Mouse (Mus musculus) G1E (cell line): ENCODE data around the gene Plaur. TPM values are rescaled to one million over a fixed set of nuclear protein-coding genes. Genes with fewer than 3 reads are reported as not detected.

Experiments used
- ATAC-seq: 2 replicates; pipeline ENCODE4 v1.8.0; 2016; ENCODE audit warnings: mild to moderate bottlenecking; ENCODE audit not compliant: insufficient number of reproducible peaks, poor library complexity, low FRiP score, severe bottlenecking; ENCODE audit errors: extremely low read depth
- DNase-seq: peaks from one replicate; pipeline ENCODE4 v3.0.0; 2012; ENCODE audit warnings: low spot score
- H3K27me3 ChIP-seq: 2 replicates; pipeline ENCODE4 v1.6.1; 2012; ENCODE audit warnings: mild to moderate bottlenecking, low read length, inconsistent platforms; ENCODE audit not compliant: insufficient read depth
- H3K36me3 ChIP-seq: replicated peaks from 2 replicates; pipeline ENCODE3; 2012; ENCODE audit warnings: mild to moderate bottlenecking, inconsistent platforms
- H3K4me1 ChIP-seq: 2 replicates; pipeline ENCODE4 v1.6.1; 2012; ENCODE audit warnings: low read depth, low read length, inconsistent platforms, mixed read lengths; ENCODE audit not compliant: insufficient read depth
- H3K4me3 ChIP-seq: 2 replicates; pipeline ENCODE4 v1.5.1; 2012; ENCODE audit warnings: low read depth, mild to moderate bottlenecking, inconsistent platforms, low read length, moderate library complexity, mixed read lengths
- H3K9me3 ChIP-seq: replicated peaks from 2 replicates; pipeline ENCODE4 v1.6.1; 2012; ENCODE audit warnings: inconsistent platforms
- CTCF ChIP-seq: IDR thresholded peaks from 2 replicates; pipeline ENCODE4 v1.5.1; 2012; ENCODE audit warnings: low read depth, low read length, inconsistent platforms, mixed read lengths
- GATA1 ChIP-seq: IDR thresholded peaks from 2 replicates; pipeline ENCODE4 v1.6.1; 2012; ENCODE audit warnings: borderline replicate concordance, low read length, inconsistent platforms, mixed read lengths
- GATA2 ChIP-seq: IDR thresholded peaks from 2 replicates; pipeline ENCODE4 v1.6.1; 2012; ENCODE audit warnings: low read depth, low read length, inconsistent platforms, borderline replicate concordance
- POLR2AphosphoS5 ChIP-seq: IDR thresholded peaks from 2 replicates; pipeline ENCODE4 v1.6.1; 2012; ENCODE audit warnings: low read depth, low read length, inconsistent platforms; ENCODE audit not compliant: insufficient replicate concordance
- TAL1 ChIP-seq: conservative IDR thresholded peaks from 2 replicates; pipeline ENCODE4 v1.6.1; 2012; ENCODE audit warnings: low read depth, low read length, inconsistent platforms, mixed read lengths
- polyA plus RNA-seq: library from polyadenylated mRNA; stranded (reverse); fragments of >175 nt; gene quantifications from 2 replicates; pipeline ENCODE4 v1.2.3, GENCODE M21; 2012
- total RNA-seq, 2 experiments: library from RNA; stranded (forward) in 1 of 2; stranded (reverse) in 1 of 2; fragments of 200-1000 nt in 1 of 2; fragments of >200 nt in 1 of 2; fragmentation: Nextera tagmentation in 1 of 2; gene quantifications; 2 replicates each; pipeline ENCODE4 v1.2.3; 2014 to 2017

Plaur gene
- total and polyA plus RNA-seq, 3 experiments = 0.11 to 0.17 TPM; not detected in 1

DNA sequence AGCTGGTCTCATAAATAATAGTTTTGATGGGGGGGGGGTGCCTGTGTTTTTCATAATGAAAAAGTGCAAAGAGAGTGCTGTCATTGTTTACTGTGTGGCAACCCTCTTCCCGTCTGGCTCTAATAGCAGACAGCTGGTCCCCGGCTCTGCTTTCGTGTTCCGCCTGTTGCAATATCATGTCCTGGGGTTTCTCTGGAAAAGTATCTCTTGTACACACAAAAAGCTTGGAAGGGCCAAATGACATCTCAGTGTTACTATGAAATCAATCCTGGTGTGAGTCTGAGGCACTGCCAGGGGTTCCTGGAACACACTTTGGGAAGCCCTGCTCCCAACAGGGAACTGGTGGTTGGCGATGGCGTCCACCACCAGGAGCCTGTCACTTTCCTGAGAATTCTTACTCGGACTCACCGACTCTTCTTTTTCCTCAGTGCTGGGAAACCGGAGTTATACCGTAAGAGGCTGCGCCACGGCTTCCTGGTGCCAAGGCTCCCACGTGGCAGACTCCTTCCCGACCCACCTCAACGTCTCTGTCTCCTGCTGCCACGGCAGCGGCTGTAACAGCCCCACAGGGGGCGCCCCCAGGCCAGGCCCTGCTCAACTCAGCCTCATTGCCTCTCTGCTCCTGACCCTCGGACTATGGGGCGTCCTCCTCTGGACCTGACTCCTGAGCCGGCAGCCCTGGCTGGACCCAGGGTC, 12.7 kb downstream of the Plaur start:
- ATAC-seq (no peak), DNase-seq (no peak)
- TF ChIP-seq GATA1 = no peak
- TF ChIP-seq CTCF = no peak
- no peak for TF ChIP-seq TAL1
- no peak for TF ChIP-seq GATA2
- no peak for TF ChIP-seq POLR2AphosphoS5
- Histone ChIP-seq H3K9me3 (0 out of 2 replicates have a peak, but pooled peaks cover 2% of the 10 kb centered on the region), H3K4me1 (no peaks in the 10 kb centered on the region; the same call in 1 of the 2 replicates), H3K27me3 (peaks cover 10% of the 10 kb centered on the region), H3K36me3 (no peaks in the 10 kb centered on the region), H3K4me3 (no peak overlapping the region)

- no peaks in the 10 kb centered on the region for H3K36me3 ChIP-seq
- H3K27me3 ChIP-seq = peaks cover 24% of the 10 kb centered on the region
These were observed 14.1 kb downstream of the Plaur start for GRCm38 (mm10) chr7:24476338-24476737.

GRCm38 (mm10) chr7:24476856-24477255, 14.6 kb downstream of the Plaur start:
- H3K4me3 ChIP-seq = no peak overlapping the region

More at GRCm38 (mm10) chr7:24476338-24476737, 14.1 kb downstream of the Plaur start:
- DNase-seq (no peak), ATAC-seq (no peak)
- TF ChIP-seq TAL1 = no peak
- TF ChIP-seq GATA1 = no peak
- TF ChIP-seq CTCF = no peak
- no peak for TF ChIP-seq POLR2AphosphoS5
- TF ChIP-seq GATA2 = no peak
- peaks cover under 1% of the 10 kb centered on the region for H3K4me1 ChIP-seq
- H3K4me3 ChIP-seq = no peak overlapping the region
- H3K9me3 ChIP-seq = 0 out of 2 replicates have a peak, but pooled peaks cover 2% of the 10 kb centered on the region

DNA sequence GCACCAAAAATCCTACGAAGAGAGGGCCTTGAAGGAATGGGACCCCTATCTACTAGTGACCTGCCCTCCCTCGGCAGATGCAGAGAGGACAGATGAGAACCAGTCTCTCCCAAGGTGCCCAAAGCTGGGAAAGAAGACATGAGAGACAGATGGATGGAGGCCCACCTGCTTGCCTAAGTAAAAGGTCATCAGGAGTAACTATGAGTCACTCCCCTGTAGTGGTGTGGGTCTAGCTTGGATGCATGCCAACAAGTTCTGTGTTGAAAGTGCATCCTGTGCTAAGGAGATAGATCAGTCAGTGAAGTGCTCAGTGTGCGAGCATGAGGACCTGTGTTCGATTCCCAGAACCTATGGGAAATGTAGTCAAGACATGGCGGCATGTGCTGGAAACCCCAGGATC, 16.6 kb downstream of the Plaur start:
- Histone ChIP-seq H3K4me3 (no peak overlapping the region), H3K9me3 (0 out of 2 replicates have a peak, but pooled peaks cover 6% of the 10 kb centered on the region), H3K27me3 (peaks cover 47% of the 10 kb centered on the region), H3K4me1 (peaks cover 6% of the 10 kb centered on the region), H3K36me3 (no peaks in the 10 kb centered on the region)
- no peak for DNase-seq
- no peak for ATAC-seq
- TF ChIP-seq GATA2 = no peak
- TF ChIP-seq POLR2AphosphoS5 = no peak
- TF ChIP-seq GATA1 = no peak
- no peak for TF ChIP-seq CTCF
- TF ChIP-seq TAL1 = no peak

More at GRCm38 (mm10) chr7:24476856-24477255, 14.6 kb downstream of the Plaur start:
- DNase-seq (no peak), ATAC-seq (no peak)
- H3K9me3 ChIP-seq = 0 out of 2 replicates have a peak, but pooled peaks cover 6% of the 10 kb centered on the region
- H3K27me3 ChIP-seq = peaks cover 28% of the 10 kb centered on the region
- TF ChIP-seq CTCF = no peak
- H3K4me1 ChIP-seq = peaks cover 6% of the 10 kb centered on the region
- no peaks in the 10 kb centered on the region for H3K36me3 ChIP-seq

GRCm38 (mm10) chr7:24479685-24480084, 17.4 kb downstream of the Plaur start:
- H3K4me1 ChIP-seq = peaks cover 6% of the 10 kb centered on the region
- no peak overlapping the region for H3K4me3 ChIP-seq
- ATAC-seq = no peak
- H3K27me3 ChIP-seq = peaks cover 55% of the 10 kb centered on the region
- H3K36me3 ChIP-seq = no peaks in the 10 kb centered on the region
- no peak for DNase-seq
- 0 out of 2 replicates have a peak, but pooled peaks cover 6% of the 10 kb centered on the region for H3K9me3 ChIP-seq
- no peak for TF ChIP-seq CTCF
- TF ChIP-seq POLR2AphosphoS5 = no peak
- TF ChIP-seq GATA1 = no peak
- TF ChIP-seq TAL1 = no peak
- TF ChIP-seq GATA2 = no peak

- TF ChIP-seq POLR2AphosphoS5 = no peak
- TF ChIP-seq TAL1 = no peak
- TF ChIP-seq GATA1 = no peak
- TF ChIP-seq CTCF = no peak
- no peak for TF ChIP-seq GATA2
- no peak overlapping the region for H3K4me3 ChIP-seq
- peaks cover 6% of the 10 kb centered on the region for H3K4me1 ChIP-seq
- 0 out of 2 replicates have a peak, but pooled peaks cover 6% of the 10 kb centered on the region for H3K9me3 ChIP-seq
- ATAC-seq (no peak), DNase-seq (no peak)
- peaks cover 56% of the 10 kb centered on the region for H3K27me3 ChIP-seq
- H3K36me3 ChIP-seq = no peaks in the 10 kb centered on the region
These were observed 18.0 kb downstream of the Plaur start for GRCm38 (mm10) chr7:24480121-24480941.
